Mouse (Mus musculus): ENCODE measurements at regions not wholly inside any gene's neighbourhood (a gene's known extent, or its start where the extent isn't known, plus 50 kb on each side); places are given as distances from the start of the nearest gene placed in this dataset.

GRCm38 (mm10) chr1:38739018-38739417 is 74.3 kb upstream of the Aff3 start:
- Histone ChIP-seq H3K4me3 (ENCODE audit: low read depth, low read length) (no peak overlapping the region), H3K9ac (ENCODE audit: low read depth, low read length) (no peak overlapping the region), H3K27me3 (replicated peaks; ENCODE audit: control insufficient read depth, insufficient read depth, low read length) (no peaks in the 10 kb centered on the region), H3K27ac (ENCODE audit: low read depth, low read length) (no peak overlapping the region), H3K4me1 (replicated peaks; ENCODE audit: control insufficient read depth, insufficient read depth, low read length) (no peaks in the 10 kb centered on the region), H3K9me3 (ENCODE audit: control insufficient read depth) (no peaks in the 10 kb centered on the region), H3K36me3 (ENCODE audit: control insufficient read depth, insufficient read depth) (no peaks in the 10 kb centered on the region), H3K4me2 (replicated peaks; ENCODE audit: low read depth) (no peak overlapping the region)
- TF ChIP-seq CTCF (IDR thresholded peaks at IDR 0.05; ENCODE audit: low read depth) = no peak
- ATAC-seq = no peak

GRCm38 (mm10) chr1:38735768-38736167 is 71.0 kb upstream of the Aff3 start:
- Histone ChIP-seq H3K4me1 (replicated peaks; ENCODE audit: control insufficient read depth, insufficient read depth, low read length) (no peaks in the 10 kb centered on the region), H3K9ac (ENCODE audit: low read depth, low read length) (no peak overlapping the region), H3K9me3 (ENCODE audit: control insufficient read depth) (no peaks in the 10 kb centered on the region), H3K27ac (ENCODE audit: low read depth, low read length) (no peak overlapping the region), H3K4me3 (ENCODE audit: low read depth, low read length) (no peak overlapping the region), H3K36me3 (ENCODE audit: control insufficient read depth, insufficient read depth) (no peaks in the 10 kb centered on the region), H3K4me2 (replicated peaks; ENCODE audit: low read depth) (no peak overlapping the region), H3K27me3 (replicated peaks; ENCODE audit: control insufficient read depth, insufficient read depth, low read length) (no peaks in the 10 kb centered on the region)
- no peak for TF ChIP-seq CTCF (IDR thresholded peaks at IDR 0.05; ENCODE audit: low read depth)
- WGBS = 59% methylated on average over 8 of the region's 8 CpGs
- no peak for ATAC-seq

DNA sequence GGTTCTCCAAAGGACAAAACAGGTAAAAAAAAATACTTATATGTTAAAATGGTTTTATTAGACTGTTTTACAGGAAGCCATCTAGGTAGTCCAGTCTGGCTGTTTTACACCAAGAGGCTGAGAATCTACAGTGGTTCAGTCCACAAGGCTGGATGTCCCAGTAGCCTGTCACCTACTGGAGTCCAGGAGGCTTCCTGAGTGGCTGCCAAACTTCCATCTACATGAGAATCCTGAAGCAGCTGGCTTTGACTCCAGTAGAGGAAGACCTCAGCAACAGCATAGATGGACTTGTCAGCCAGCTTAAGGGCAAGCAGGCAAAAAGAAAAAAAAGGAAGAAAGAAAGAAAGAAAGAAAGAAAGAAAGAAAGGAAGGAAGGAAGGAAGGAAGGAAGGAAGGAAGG is 68.4 kb upstream of the Aff3 start:
- no peak overlapping the region for H3K4me2 ChIP-seq (replicated peaks; ENCODE audit: low read depth)
- no peak overlapping the region for H3K27ac ChIP-seq (ENCODE audit: low read depth, low read length)
- no peak for TF ChIP-seq CTCF (IDR thresholded peaks at IDR 0.05; ENCODE audit: low read depth)
- H3K36me3 ChIP-seq (ENCODE audit: control insufficient read depth, insufficient read depth) = no peaks in the 10 kb centered on the region
- no peak overlapping the region for H3K4me3 ChIP-seq (ENCODE audit: low read depth, low read length)
- ATAC-seq = no peak
- no peak overlapping the region for H3K9ac ChIP-seq (ENCODE audit: low read depth, low read length)
- H3K9me3 ChIP-seq (ENCODE audit: control insufficient read depth) = no peaks in the 10 kb centered on the region
- no peaks in the 10 kb centered on the region for H3K4me1 ChIP-seq (replicated peaks; ENCODE audit: control insufficient read depth, insufficient read depth, low read length)
- H3K27me3 ChIP-seq (replicated peaks; ENCODE audit: control insufficient read depth, insufficient read depth, low read length) = no peaks in the 10 kb centered on the region

DNA sequence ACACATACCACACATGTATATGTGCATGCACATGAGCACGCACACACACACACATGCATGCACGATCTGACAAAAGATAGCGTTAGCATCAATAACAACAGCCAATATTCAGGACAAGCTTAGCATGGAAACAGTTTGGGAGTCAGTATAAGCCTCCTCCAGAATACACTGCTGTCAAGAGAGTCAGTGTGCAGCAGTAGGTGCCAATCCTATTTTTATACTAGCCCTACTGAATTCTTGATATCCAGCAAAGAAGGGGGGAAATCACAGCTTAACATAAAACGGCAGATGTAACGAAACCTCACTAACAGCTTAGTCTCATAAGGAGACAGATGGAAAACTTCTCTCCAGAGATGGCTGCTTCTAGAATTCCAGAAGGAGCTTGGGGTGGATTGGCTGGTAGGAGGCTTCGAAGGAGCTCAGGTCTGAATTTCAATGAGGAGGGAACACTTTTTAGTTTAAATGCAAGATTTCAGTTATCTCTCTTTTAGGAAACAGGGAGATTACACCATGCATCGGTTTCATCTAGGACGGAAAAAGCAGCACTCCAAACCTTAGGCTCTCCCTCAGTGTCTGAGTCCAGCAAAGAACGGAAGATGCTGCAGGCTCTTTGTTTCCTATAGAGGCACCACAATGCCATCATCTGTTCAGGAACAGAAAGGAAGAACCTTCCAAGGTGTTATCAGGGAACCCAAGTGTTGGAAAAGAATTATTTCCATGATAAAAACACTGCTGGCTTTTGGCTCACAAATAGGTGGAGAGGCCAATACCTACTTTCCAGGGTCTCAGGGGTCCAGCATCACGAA is 65.4 kb upstream of the Aff3 start:
- no peak for ATAC-seq
- H3K27ac ChIP-seq (ENCODE audit: low read depth, low read length) = no peak overlapping the region
- H3K9ac ChIP-seq (ENCODE audit: low read depth, low read length) = no peak overlapping the region
- no peak overlapping the region for H3K4me3 ChIP-seq (ENCODE audit: low read depth, low read length)
- H3K36me3 ChIP-seq (ENCODE audit: control insufficient read depth, insufficient read depth) = no peaks in the 10 kb centered on the region
- no peaks in the 10 kb centered on the region for H3K9me3 ChIP-seq (ENCODE audit: control insufficient read depth)
- 88% methylated on average over 10 of the region's 10 CpGs for WGBS
- H3K4me1 ChIP-seq (replicated peaks; ENCODE audit: control insufficient read depth, insufficient read depth, low read length) = no peaks in the 10 kb centered on the region
- no peaks in the 10 kb centered on the region for H3K27me3 ChIP-seq (replicated peaks; ENCODE audit: control insufficient read depth, insufficient read depth, low read length)
- no peak for TF ChIP-seq CTCF (IDR thresholded peaks at IDR 0.05; ENCODE audit: low read depth)
- H3K4me2 ChIP-seq (replicated peaks; ENCODE audit: low read depth) = no peak overlapping the region

- Histone ChIP-seq H3K4me3 (ENCODE audit: low read depth, low read length) (no peak overlapping the region), H3K27ac (ENCODE audit: low read depth, low read length) (no peak overlapping the region), H3K9ac (ENCODE audit: low read depth, low read length) (no peak overlapping the region), H3K27me3 (replicated peaks; ENCODE audit: control insufficient read depth, insufficient read depth, low read length) (no peaks in the 10 kb centered on the region), H3K4me1 (replicated peaks; ENCODE audit: control insufficient read depth, insufficient read depth, low read length) (no peaks in the 10 kb centered on the region), H3K4me2 (replicated peaks; ENCODE audit: low read depth) (no peak overlapping the region), H3K9me3 (ENCODE audit: control insufficient read depth) (no peaks in the 10 kb centered on the region), H3K36me3 (ENCODE audit: control insufficient read depth, insufficient read depth) (no peaks in the 10 kb centered on the region)
- 85% methylated on average over 9 of the region's 9 CpGs for WGBS
- no peak for ATAC-seq
- no peak for TF ChIP-seq CTCF (IDR thresholded peaks at IDR 0.05; ENCODE audit: low read depth)
Measured at GRCm38 (mm10) chr1:38725805-38726204, 61.0 kb upstream of the Aff3 start.

DNA sequence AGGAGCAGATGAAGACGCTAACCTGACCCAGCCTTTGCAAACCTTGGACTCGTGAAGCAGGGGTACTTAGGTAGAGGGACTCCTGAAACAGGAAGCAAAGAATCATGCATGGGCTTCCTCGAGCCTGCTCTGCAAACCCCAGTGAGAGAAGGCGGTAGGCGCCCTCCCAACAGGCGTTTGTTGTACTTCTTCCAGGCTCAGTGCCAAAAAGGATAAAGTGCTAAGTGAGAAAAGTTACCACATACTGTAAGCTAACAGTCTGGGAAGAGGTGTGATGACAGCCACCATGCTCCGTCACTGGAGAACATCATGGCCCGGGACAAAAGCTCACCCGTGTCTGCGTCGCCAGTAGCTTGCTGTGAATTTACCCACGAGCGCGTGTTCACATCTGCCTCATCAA is 59.9 kb upstream of the Aff3 start:
- Histone ChIP-seq H3K4me3 (ENCODE audit: low read depth, low read length) (no peak overlapping the region), H3K27ac (ENCODE audit: low read depth, low read length) (no peak overlapping the region), H3K9me3 (ENCODE audit: control insufficient read depth) (no peaks in the 10 kb centered on the region), H3K27me3 (replicated peaks; ENCODE audit: control insufficient read depth, insufficient read depth, low read length) (no peaks in the 10 kb centered on the region), H3K9ac (ENCODE audit: low read depth, low read length) (no peak overlapping the region), H3K4me1 (replicated peaks; ENCODE audit: control insufficient read depth, insufficient read depth, low read length) (no peaks in the 10 kb centered on the region), H3K36me3 (ENCODE audit: control insufficient read depth, insufficient read depth) (no peaks in the 10 kb centered on the region), H3K4me2 (replicated peaks; ENCODE audit: low read depth) (no peak overlapping the region)
- WGBS = 85% methylated on average over 14 of the region's 14 CpGs
- no peak for ATAC-seq
- TF ChIP-seq CTCF (IDR thresholded peaks at IDR 0.05; ENCODE audit: low read depth) = no peak

- no peak for ATAC-seq
- WGBS = 93% methylated on average over 10 of the region's 10 CpGs
- TF ChIP-seq CTCF (IDR thresholded peaks at IDR 0.05; ENCODE audit: low read depth) = no peak
- Histone ChIP-seq H3K4me2 (replicated peaks; ENCODE audit: low read depth) (no peak overlapping the region), H3K9me3 (ENCODE audit: control insufficient read depth) (no peaks in the 10 kb centered on the region), H3K27ac (ENCODE audit: low read depth, low read length) (no peak overlapping the region), H3K27me3 (replicated peaks; ENCODE audit: control insufficient read depth, insufficient read depth, low read length) (no peaks in the 10 kb centered on the region), H3K4me3 (ENCODE audit: low read depth, low read length) (no peak overlapping the region), H3K4me1 (replicated peaks; ENCODE audit: control insufficient read depth, insufficient read depth, low read length) (no peaks in the 10 kb centered on the region), H3K36me3 (ENCODE audit: control insufficient read depth, insufficient read depth) (no peaks in the 10 kb centered on the region), H3K9ac (ENCODE audit: low read depth, low read length) (no peak overlapping the region)
Measured at GRCm38 (mm10) chr1:38722155-38722554, 57.4 kb upstream of the Aff3 start.

Data from intestine, postnatal 0 days (tissue).